Mouse (Mus musculus) frontal cortex, postnatal 25 days (tissue): ENCODE results near the gene Ascc2.
A peak's percentile ranks its signal among the peaks of the same experiment; 100 is the strongest.
"Not testable (repeated sequence)": the region's sequence is repeated elsewhere in the genome, so short reads cannot be mapped to it uniquely, and the experiment has no call there.

Source experiments
- DNase-seq, 2 experiments: peaks; one replicate each; pipeline ENCODE4 v3.0.0; 2022; ENCODE audit warnings: low spot score in 2 of 2

The Ascc2 gene

GRCm38 (mm10) chr11:4633420-4633819, 4.1 kb upstream of the Ascc2 start:
- DNase-seq: no peak

GRCm38 (mm10) chr11:4634395-4634794, 3.2 kb upstream of the Ascc2 start:
- DNase-seq: no peak

GRCm38 (mm10) chr11:4636782-4637342, 685 bp upstream of the Ascc2 start:
- no peak for DNase-seq

- no peak for DNase-seq
Measured at GRCm38 (mm10) chr11:4638261-4638660, 714 bp downstream of the Ascc2 start.

GRCm38 (mm10) chr11:4641185-4641584, 3.6 kb downstream of the Ascc2 start:
- DNase-seq: no peak

- no peak for DNase-seq
Measured at GRCm38 (mm10) chr11:4643722-4644121, 6.2 kb downstream of the Ascc2 start.

GRCm38 (mm10) chr11:4645180-4645579, 7.6 kb downstream of the Ascc2 start:
- DNase-seq: not testable (repeated sequence)

GRCm38 (mm10) chr11:4646409-4646808, 8.9 kb downstream of the Ascc2 start:
- DNase-seq: no peak

- DNase-seq: no peak
Measured at GRCm38 (mm10) chr11:4659818-4660217, 22.3 kb downstream of the Ascc2 start.

GRCm38 (mm10) chr11:4660309-4661025, 22.9 kb downstream of the Ascc2 start:
- no peak for DNase-seq

GRCm38 (mm10) chr11:4661324-4661723, 23.8 kb downstream of the Ascc2 start:
- DNase-seq: no peak

- DNase-seq: no peak
Measured at GRCm38 (mm10) chr11:4661871-4662495, 24.4 kb downstream of the Ascc2 start.

- no peak for DNase-seq
Measured at GRCm38 (mm10) chr11:4662496-4662878, 24.9 kb downstream of the Ascc2 start.

GRCm38 (mm10) chr11:4671736-4672135, 34.2 kb downstream of the Ascc2 start:
- no peak for DNase-seq

- DNase-seq: no peak
Measured at GRCm38 (mm10) chr11:4674593-4674992, 37.0 kb downstream of the Ascc2 start.

- no peak for DNase-seq
Measured at GRCm38 (mm10) chr11:4675126-4675562, 37.6 kb downstream of the Ascc2 start.

GRCm38 (mm10) chr11:4675693-4676092, 38.1 kb downstream of the Ascc2 start:
- DNase-seq: no peak

GRCm38 (mm10) chr11:4677250-4677872, 39.8 kb downstream of the Ascc2 start:
- DNase-seq: no peak

- DNase-seq: peak in 1 of 2 experiments; percentile 37
Measured at GRCm38 (mm10) chr11:4678700-4679440, 41.3 kb downstream of the Ascc2 start.

- DNase-seq: no peak
Measured at GRCm38 (mm10) chr11:4679441-4679832, 41.9 kb downstream of the Ascc2 start.

- no peak for DNase-seq
Measured at GRCm38 (mm10) chr11:4680126-4680525, 42.6 kb downstream of the Ascc2 start.

GRCm38 (mm10) chr11:4683516-4683915, 46.0 kb downstream of the Ascc2 start:
- DNase-seq: no peak
